Mouse (Mus musculus) forebrain, postnatal 0 days (tissue): ENCODE measurements around the gene Stk10. TPM values are rescaled to one million over a fixed set of nuclear protein-coding genes. Genes with fewer than 3 reads are reported as not detected.
A peak's percentile ranks its signal among the peaks of the same experiment; 100 is the strongest.

Experiments used
- ATAC-seq: fragments of 200-750 bp; cut with Nextera tagmentation; 2 replicates; pipeline ENCODE4 v1.8.0; 2017; ENCODE audit warnings: mild to moderate bottlenecking, moderate library complexity
- DNase-seq: peaks from one replicate; pipeline ENCODE4 v3.0.0-alpha.2; 2015
- H3K27ac ChIP-seq: fragments of 300-500 bp; sonication (generic); 2 replicates; pipeline ENCODE4 v1.5.1; 2014; ENCODE audit warnings: low read depth, mild to moderate bottlenecking, antibody characterized with exemption, low read length, moderate library complexity, mixed read lengths
- H3K27me3 ChIP-seq: fragments of 300-500 bp; sonication (generic); 2 replicates; pipeline ENCODE4 v1.6.1; 2014; ENCODE audit warnings: mild to moderate bottlenecking, low read length, mixed read lengths; ENCODE audit not compliant: insufficient read depth
- H3K36me3 ChIP-seq: fragments of 300-500 bp; sonication (generic); 2 replicates; pipeline ENCODE4 v1.6.1; 2014; ENCODE audit warnings: mild to moderate bottlenecking, moderate library complexity; ENCODE audit not compliant: insufficient read depth
- H3K4me1 ChIP-seq: fragments of 300-500 bp; sonication (generic); 2 replicates; pipeline ENCODE4 v1.6.1; 2014; ENCODE audit warnings: antibody characterized with exemption; ENCODE audit not compliant: insufficient read depth
- H3K4me2 ChIP-seq: fragments of 300-500 bp; sonication (generic); 2 replicates; pipeline ENCODE4 v1.6.1; 2014; ENCODE audit warnings: low read depth, mild to moderate bottlenecking, moderate library complexity
- H3K4me3 ChIP-seq: fragments of 300-500 bp; sonication (generic); 2 replicates; pipeline ENCODE4 v1.5.1; 2014; ENCODE audit warnings: low read depth, low read length, mixed read lengths
- H3K9ac ChIP-seq: fragments of 300-500 bp; sonication (generic); 2 replicates; pipeline ENCODE4 v1.6.1; 2014; ENCODE audit warnings: mild to moderate bottlenecking
- H3K9me3 ChIP-seq: fragments of 300-500 bp; sonication (generic); 2 replicates; pipeline ENCODE4 v1.6.1; 2016; ENCODE audit warnings: low read length
- CTCF ChIP-seq: sonication (generic); IDR thresholded peaks from 2 replicates; pipeline ENCODE4 v1.5.1; 2016; ENCODE audit warnings: antibody characterized with exemption, control low read depth, low read depth
- WGBS: fragments of 180-500 bp; shearing (Covaris S2); extraction: QIAGEN DNeasy Blood & Tissue Kit; methylation state at CpG from one replicate; pipeline ENCODE4 v1.1.7; 2014; 5-methylcytosine and 5-hydroxymethylcytosine counted together
- polyA plus RNA-seq: library from polyadenylated mRNA; unstranded; fragments of >200 nt; fragmentation: Nextera tagmentation; extraction: Ambion mirVana; gene quantifications from 2 replicates; pipeline ENCODE4 v1.2.1, GENCODE M21; 2015
- total RNA-seq: library from RNA; depleted of rRNA; stranded (reverse); fragments of >200 nt; gene quantifications from 2 replicates; pipeline ENCODE4 v1.2.3, GENCODE M21; 2014

Gene Stk10
- total and polyA plus RNA-seq, 2 experiments from 2014 or later: 0.90 to 2.3 TPM

- no peak overlapping the region for H3K27ac ChIP-seq
- no peaks in the 10 kb centered on the region for H3K36me3 ChIP-seq
- DNase-seq (no peak), ATAC-seq (no peak)
- H3K9ac ChIP-seq: no peak overlapping the region
- H3K4me1 ChIP-seq: peaks cover 6% of the 10 kb centered on the region; the same call in 1 of the 2 replicates
- H3K4me2 ChIP-seq: no peak overlapping the region
- H3K27me3 ChIP-seq: peaks cover 5% of the 10 kb centered on the region
- no peaks in the 10 kb centered on the region for H3K9me3 ChIP-seq
- no peak; the same call in 1 of the 2 replicates for TF ChIP-seq CTCF
- H3K4me3 ChIP-seq: no peak overlapping the region
- WGBS: 73% methylated on average over 1 of the region's 1 CpGs
Measured at GRCm38 (mm10) chr11:32530151-32530550, 3.0 kb upstream of the Stk10 start.

GRCm38 (mm10) chr11:32531871-32532764, 987 bp upstream of the Stk10 start, which contains the start of gene Efcab9:
Gene Efcab9 (minus strand): TSS chr11:32532081.
- Histone ChIP-seq H3K9me3 (no peaks in the 10 kb centered on the region), H3K4me2 (peak within 1 kb of the TSS; percentile 98), H3K4me3 (peak within 1 kb of the TSS; percentile 68), H3K9ac (peak within 1 kb of the TSS; percentile 61), H3K27ac (no peak within 1 kb of the TSS), H3K27me3 (peaks cover 5% of the 10 kb centered on the region), H3K36me3 (no peaks in the 10 kb centered on the region), H3K4me1 (peaks cover 6% of the 10 kb centered on the region; the same call in 1 of the 2 replicates)
- 8% methylated on average over 33 of the region's 33 CpGs for WGBS
- TF ChIP-seq CTCF: no peak
- 0 out of 2 replicates have a peak, but pooled peaks have one; percentile 0 for ATAC-seq
- DNase-seq: no peak

- DNase-seq: peak; percentile 31
- peaks cover 5% of the 10 kb centered on the region for H3K27me3 ChIP-seq
- no peak for TF ChIP-seq CTCF
- H3K4me1 ChIP-seq: peaks cover 6% of the 10 kb centered on the region; the same call in 1 of the 2 replicates
- H3K9ac ChIP-seq: peak overlapping the region; percentile 61
- H3K9me3 ChIP-seq: no peaks in the 10 kb centered on the region
- peak overlapping the region; percentile 98 for H3K4me2 ChIP-seq
- peak; percentile 40 for ATAC-seq
- H3K4me3 ChIP-seq: peak overlapping the region; percentile 68
- no peak overlapping the region for H3K27ac ChIP-seq
- H3K36me3 ChIP-seq: no peaks in the 10 kb centered on the region
- 3% methylated on average over 24 of the region's 24 CpGs for WGBS
Measured at GRCm38 (mm10) chr11:32533482-32534261, 567 bp downstream of the Stk10 start.

GRCm38 (mm10) chr11:32534453-32535075, 1.5 kb downstream of the Stk10 start:
- WGBS: 78% methylated on average over 7 of the region's 7 CpGs
- H3K4me2 ChIP-seq: peak overlapping the region; percentile 98
- H3K4me1 ChIP-seq: peaks cover 6% of the 10 kb centered on the region; the same call in 1 of the 2 replicates

GRCm38 (mm10) chr11:32535646-32536045, 2.5 kb downstream of the Stk10 start:
- no peak for DNase-seq
- H3K9me3 ChIP-seq: no peaks in the 10 kb centered on the region
- H3K27me3 ChIP-seq: peaks cover 5% of the 10 kb centered on the region
- no peak overlapping the region for H3K27ac ChIP-seq
- H3K9ac ChIP-seq: no peak overlapping the region
- 94% methylated on average over 4 of the region's 4 CpGs for WGBS
- no peak overlapping the region for H3K4me2 ChIP-seq
- peaks cover 6% of the 10 kb centered on the region; the same call in 1 of the 2 replicates for H3K4me1 ChIP-seq
- no peak for TF ChIP-seq CTCF
- no peaks in the 10 kb centered on the region for H3K36me3 ChIP-seq
- no peak overlapping the region for H3K4me3 ChIP-seq
- ATAC-seq: no peak

More at GRCm38 (mm10) chr11:32534453-32535075, 1.5 kb downstream of the Stk10 start:
- no peak overlapping the region for H3K9ac ChIP-seq
- no peak for TF ChIP-seq CTCF
- H3K36me3 ChIP-seq: no peaks in the 10 kb centered on the region
- DNase-seq: no peak
- H3K4me3 ChIP-seq: no peak overlapping the region; the same call in 1 of the 2 replicates
- no peak overlapping the region for H3K27ac ChIP-seq
- peaks cover 5% of the 10 kb centered on the region for H3K27me3 ChIP-seq
- ATAC-seq: no peak
- H3K9me3 ChIP-seq: no peaks in the 10 kb centered on the region

GRCm38 (mm10) chr11:32536954-32537353, 3.8 kb downstream of the Stk10 start:
- no peak overlapping the region for H3K9ac ChIP-seq
- no peak overlapping the region for H3K4me3 ChIP-seq
- H3K36me3 ChIP-seq: no peaks in the 10 kb centered on the region
- no peak for TF ChIP-seq CTCF
- no peaks in the 10 kb centered on the region for H3K9me3 ChIP-seq
- 16% methylated on average over 7 of the region's 7 CpGs for WGBS
- DNase-seq (no peak), ATAC-seq (no peak)
- H3K27ac ChIP-seq: no peak overlapping the region
- H3K4me2 ChIP-seq: no peak overlapping the region
- H3K4me1 ChIP-seq: peaks cover 6% of the 10 kb centered on the region; the same call in 1 of the 2 replicates
- peaks cover under 1% of the 10 kb centered on the region; the same call in 1 of the 2 replicates for H3K27me3 ChIP-seq
